Mouse (Mus musculus): ENCODE measurements around the gene Bin2. TPM values are rescaled to one million over a fixed set of nuclear protein-coding genes. Genes with fewer than 3 reads are reported as not detected.
A peak's percentile ranks its signal among the peaks of the same experiment; 100 is the strongest.
"Not testable (repeated sequence)": the region's sequence is repeated elsewhere in the genome, so short reads cannot be mapped to it uniquely, and the experiment has no call there.

The Bin2 gene
- total RNA-seq, 2 experiments from 2014 or later = 5.4 to 5.7 TPM

DNA sequence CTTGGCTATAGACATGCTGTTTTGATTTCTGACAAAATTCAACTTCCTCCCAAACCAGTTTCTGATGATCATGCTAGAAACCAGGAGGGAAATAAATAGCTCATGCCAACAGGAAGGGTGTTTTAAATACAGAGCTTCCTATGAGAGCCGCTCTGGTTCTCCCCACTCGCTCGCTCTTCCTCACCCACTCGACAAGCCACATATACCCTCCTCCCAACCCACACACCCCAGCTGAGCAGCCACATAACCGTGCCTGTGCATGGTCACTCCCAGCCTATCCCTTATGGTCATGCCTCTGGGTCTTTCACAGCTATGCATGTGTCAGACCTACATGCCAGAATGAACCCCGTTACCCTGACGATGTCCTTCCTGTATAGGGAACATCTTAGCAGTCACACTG is 47.2 kb downstream of the Bin2 start:
- peak in 1 of 2 experiments; percentile 12 for DNase-seq (ENCODE audit: low spot score in 2 of 2)

GRCm38 (mm10) chr15:100621671-100622070 is 47.7 kb downstream of the Bin2 start:
- not testable (repeated sequence) for DNase-seq (ENCODE audit: low spot score in 2 of 2)

GRCm38 (mm10) chr15:100619200-100619599 is 50.2 kb downstream of the Bin2 start:
- DNase-seq (ENCODE audit: low spot score in 2 of 2) = no peak

DNA sequence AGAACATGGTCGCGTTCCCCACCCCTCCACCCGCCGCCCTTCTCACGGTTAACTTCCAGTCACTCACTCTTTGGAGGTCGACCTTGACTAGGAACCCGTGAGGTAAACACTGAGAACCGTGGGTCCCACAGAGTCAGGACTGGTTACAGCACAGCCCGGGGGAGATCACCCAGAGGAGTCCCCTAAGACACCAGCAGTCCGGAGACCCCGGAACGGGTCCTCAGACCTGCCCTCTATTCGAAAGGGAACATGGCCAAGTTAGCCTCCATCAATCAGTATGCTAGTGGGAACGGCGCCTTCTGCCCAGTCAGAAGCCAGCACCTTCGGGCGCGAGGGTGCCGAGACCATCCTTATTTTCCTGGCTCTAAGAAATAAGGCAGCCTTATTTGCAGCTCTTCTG is 53.1 kb downstream of the Bin2 start:
- DNase-seq (ENCODE audit: low spot score in 2 of 2) = no peak

- DNase-seq (ENCODE audit: low spot score in 2 of 2) = peak; percentile 79 to 93
Observed at GRCm38 (mm10) chr15:100615825-100616220, 53.5 kb downstream of the Bin2 start.

- peak; percentile 97 to 99 for DNase-seq (ENCODE audit: low spot score in 2 of 2)
Observed at GRCm38 (mm10) chr15:100614996-100615824, 54.1 kb downstream of the Bin2 start, which contains the start of gene Dazap2. Gene Dazap2, plus strand, starts transcription at chr15:100615349.

- DNase-seq (ENCODE audit: low spot score in 2 of 2) = no peak
Observed at GRCm38 (mm10) chr15:100614218-100614995, 54.9 kb downstream of the Bin2 start.

DNA sequence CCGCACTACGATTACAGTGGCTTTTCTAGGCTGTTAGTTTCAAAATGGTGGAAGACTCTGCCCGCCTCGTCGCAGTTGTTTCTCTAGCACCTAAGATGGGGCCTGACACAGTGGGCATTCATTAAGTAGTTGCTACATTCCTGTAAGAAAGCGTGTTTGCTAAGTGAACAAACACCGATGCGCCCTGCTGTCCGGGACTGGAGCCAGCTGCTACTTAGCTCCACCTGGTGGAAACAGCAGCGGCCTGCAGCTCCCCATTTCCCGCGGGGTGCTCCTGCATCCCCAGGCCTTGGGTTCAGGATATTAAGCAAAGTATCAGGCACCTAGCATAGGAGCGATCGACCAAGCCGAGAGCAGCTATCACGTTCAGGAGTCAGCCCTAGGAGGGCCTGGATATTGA is 55.8 kb downstream of the Bin2 start:
- peak; percentile 64 to 86 for DNase-seq (ENCODE audit: low spot score in 2 of 2)

DNA sequence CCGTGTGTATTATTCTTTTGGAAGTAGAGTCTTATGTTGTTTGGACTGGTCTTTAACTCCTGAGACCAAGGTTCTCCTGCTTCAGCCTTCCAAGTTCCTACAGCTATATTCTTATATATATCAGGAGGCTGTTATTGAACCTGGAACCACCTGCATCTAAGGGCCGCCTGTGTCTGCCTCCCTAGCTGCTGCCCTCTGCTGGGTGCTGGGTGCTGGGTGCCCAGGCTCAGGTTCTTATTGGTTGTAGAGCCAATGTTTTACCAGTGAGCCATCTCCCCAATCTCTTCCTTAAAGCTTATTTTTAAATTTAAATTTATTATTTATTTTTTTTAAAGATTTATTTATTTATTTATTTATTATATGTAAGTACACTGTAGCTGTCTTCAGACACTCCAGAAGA is 56.9 kb downstream of the Bin2 start:
- no peak for DNase-seq (ENCODE audit: low spot score in 2 of 2)

- DNase-seq (ENCODE audit: low spot score in 2 of 2) = no peak
Observed at GRCm38 (mm10) chr15:100611951-100612350, 57.4 kb downstream of the Bin2 start.

DNA sequence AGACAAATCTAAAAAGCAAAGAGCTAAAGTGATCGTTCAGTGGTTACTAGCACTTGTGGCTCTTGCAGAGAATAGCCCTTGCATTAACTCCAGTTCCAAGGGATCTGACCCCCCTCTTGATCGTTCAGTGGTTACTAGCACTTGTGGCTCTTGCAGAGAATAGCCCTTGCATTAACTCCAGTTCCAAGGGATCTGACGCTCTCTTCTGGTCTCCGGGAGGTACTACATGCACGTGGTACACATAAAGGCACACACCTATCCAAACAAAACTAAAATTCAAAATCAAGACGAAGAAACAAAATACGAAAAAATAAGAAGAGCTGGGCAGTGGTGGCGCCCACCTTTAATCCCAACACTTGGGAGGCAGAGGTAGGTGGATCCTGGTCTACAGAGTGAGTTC is 62.7 kb downstream of the Bin2 start:
- not testable (repeated sequence) for DNase-seq (ENCODE audit: low spot score in 2 of 2)

DNA sequence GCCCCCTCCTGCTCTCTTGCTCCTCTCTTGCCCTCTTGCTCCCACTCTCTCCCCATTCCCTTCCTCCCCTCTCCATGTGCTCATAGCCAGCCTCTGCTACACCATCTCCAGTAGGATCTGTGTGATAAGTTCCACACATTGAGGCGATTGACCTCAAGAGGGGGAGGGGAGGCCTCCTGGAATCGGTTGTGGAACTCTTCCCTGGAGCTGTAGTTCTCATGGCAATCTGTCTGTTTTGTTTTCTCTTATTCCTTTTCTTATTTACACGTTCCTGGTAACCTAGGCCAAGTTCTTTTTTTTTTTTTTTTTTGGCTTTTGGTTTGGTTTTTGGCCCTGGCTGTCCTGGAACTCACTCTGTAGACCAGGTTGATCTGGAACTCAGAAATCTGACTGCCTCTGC is 67.7 kb downstream of the Bin2 start:
- DNase-seq (ENCODE audit: low spot score in 2 of 2) = no peak

DNA sequence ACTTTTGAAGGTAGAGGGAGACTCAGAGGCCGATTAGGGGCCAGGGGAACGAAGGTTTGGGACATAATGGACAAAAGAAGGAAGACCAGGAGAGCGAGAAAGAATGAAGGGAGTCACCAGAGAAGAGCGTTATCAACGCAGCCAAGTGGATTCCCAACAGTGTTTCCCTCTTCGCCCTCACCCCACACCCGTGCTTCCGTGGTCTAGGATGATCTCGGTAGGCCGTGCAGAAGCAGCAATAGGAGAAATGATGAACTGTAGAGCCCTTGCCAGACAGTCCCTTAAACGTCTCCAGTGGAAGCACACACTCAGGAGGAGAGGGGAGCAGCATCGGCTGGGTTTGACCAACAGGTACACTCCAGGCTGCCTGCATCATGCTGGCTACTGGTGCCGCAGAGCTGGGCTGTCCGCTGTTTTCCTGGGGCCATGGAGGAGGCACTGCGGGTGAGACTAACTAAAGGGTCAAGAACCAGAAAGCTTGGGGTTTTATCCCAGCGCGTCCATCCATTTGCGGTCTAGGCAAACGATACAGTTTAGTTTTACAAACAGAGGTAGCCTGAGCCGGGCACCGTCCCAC is 68.6 kb downstream of the Bin2 start:
- DNase-seq (ENCODE audit: low spot score in 2 of 2) = no peak

DNA sequence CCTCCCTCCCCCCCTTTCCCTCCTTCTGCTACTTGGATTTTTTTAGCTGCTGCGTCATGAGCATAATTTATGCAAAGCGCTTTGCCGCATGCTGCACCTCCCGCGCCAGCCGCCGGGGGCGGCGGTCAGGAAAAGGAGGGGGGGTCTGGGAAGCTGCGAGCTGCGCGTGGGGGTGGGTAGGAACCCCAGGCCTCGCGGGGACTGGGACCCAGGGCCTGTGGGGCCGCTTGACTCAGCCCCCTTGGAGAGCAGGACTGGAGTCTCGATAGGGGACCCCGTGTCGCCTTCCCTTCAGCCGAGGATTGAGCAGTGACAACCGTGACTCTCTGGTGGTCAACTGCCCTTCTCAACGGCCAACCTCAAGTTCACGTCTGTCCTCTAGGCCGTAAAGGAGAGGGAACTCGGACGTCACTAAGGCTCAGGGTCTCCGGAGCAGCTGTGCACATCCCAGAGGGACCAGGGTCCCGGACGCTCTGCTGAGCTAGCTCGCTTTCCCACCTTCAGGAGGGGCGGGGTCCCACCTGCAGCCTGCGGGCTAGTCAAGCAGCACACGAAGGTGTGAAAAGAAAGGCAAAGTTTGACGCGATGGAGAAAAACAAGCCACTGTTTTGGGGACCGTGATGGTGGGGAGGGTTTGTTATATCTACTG is 69.2 kb downstream of the Bin2 start:
- peak; percentile 60 to 69 for DNase-seq (ENCODE audit: low spot score in 2 of 2)

DNA sequence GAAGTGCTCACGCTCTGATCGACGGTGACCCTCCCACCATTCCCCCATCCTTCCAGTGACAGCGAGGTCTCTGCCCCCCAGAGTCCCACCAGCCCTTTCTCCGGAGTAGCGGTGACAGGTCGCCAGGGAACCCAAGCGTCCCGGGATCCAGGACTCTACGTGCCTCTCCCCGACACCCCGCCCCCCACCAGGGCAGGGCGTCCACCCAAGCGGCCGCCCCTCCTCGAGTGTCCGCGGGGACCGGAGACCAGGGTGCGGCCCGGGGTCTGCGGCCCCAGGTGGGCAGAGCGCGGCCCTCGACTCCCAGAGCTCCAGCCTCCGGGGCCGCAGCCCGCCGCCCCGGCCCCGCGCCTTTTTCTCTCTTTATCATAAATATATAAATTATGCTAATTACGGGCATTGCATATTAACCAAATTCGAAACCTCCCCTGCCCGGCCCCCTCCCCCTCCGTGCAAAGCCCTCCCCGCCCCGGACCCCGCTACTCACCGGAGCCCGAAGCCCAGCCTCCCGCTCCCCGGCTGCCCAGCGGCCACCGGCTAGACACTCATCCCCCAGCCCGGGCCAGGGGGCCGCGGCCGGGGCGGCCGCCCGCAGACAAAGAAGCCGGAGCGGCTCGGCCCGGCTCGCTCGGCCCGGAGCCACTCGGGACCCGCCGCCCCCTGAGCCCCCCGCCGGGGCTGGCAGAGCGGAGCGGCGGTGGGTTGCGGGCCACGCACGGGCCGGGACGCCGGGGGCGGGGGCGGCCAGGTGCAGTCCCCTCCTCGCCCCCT is 69.9 kb downstream of the Bin2 start, which contains the start of gene Pou6f1:
Gene Pou6f1 (minus strand): TSS at position 709 of the 771 bp plus-strand sequence.
- peak in 1 of 2 experiments; percentile 47 for DNase-seq (ENCODE audit: low spot score in 2 of 2)

GRCm38 (mm10) chr15:100598883-100599275 is 70.5 kb downstream of the Bin2 start:
- DNase-seq (ENCODE audit: low spot score in 2 of 2) = peak in 1 of 2 experiments; percentile 37

DNA sequence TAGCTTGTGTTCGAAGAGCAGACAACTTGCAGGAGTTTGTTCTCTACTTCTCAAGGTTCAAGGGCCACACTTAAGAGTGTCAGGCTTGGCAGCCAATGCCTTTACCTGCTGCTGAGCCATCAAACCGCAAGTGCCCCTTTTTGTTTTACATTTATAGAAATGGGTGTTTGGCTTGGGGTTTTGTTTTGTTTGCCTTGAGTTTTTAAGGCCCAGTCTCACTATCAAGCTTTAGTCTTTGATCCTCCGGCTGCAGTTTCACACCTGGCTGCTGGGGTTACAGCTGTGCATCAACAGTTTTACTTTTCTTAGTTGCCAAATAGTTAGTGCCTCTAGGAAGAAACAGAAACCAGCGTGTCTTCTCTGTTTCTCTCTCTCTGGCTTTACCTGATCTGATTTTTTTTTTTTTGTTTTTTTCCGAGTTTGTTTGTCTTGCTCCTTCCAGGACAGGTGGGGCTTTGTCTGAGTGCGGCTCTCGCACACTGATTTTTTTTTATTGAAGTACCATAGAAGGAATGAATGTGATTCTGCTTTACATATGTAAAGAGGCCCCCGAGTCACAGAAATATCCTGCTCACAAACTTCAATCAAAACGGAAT is 71.0 kb downstream of the Bin2 start:
- DNase-seq (ENCODE audit: low spot score in 2 of 2) = no peak

DNA sequence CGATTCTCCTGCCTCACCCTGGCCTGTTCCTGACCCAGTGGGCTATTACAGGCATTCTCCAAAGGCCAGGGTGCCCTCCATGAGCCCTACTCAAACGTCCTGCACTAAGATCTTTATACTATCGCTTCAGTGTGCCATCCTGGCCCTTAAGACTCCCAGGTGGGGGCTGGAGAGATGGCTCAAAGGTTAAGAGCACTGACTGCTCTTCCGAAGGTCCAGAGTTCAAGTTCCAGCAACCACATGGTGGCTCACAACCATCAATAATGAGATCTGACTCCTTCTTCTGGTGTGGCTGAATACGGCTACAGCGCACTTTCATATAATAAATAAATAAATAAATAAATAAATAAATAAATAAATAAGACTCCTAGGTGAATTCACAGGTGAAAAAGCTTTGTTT is 76.5 kb downstream of the Bin2 start:
- DNase-seq (ENCODE audit: low spot score in 2 of 2) = no peak

Measured in layer of hippocampus, adult 18-20 months (tissue).